Mouse (Mus musculus): Measurements from ENCODE around the gene Rbbp8nl. TPM values are rescaled to one million over a fixed set of nuclear protein-coding genes. Genes with fewer than 3 reads are reported as not detected.

Rbbp8nl gene
- polyA plus RNA-seq, 1 experiment from 2014 or later: not detected

DNA sequence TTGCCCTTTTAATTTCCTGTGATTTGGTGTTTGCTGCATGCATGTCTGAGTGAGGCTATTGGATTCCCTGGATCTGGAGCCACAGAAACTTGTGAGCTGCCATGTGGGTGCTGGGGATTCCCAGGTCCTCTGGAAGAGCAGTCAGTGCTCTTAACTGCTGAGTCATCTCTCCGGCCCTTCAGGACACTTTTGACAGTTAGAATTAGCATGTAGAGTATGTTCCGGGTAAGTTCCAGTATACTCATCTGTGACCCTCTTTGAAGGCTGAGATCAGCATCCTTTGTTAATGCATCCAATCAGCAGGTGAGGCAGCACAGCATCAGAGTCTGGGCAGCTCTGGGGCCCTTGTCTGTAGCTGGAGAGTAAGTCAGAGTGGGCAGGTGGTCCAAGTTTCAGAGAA, 10.6 kb upstream of the Rbbp8nl start:
- no peak overlapping the region for H3K4me2 ChIP-seq (ENCODE audit: low read length)
- 68% methylated on average over 2 of the region's 2 CpGs for WGBS
- no peaks in the 10 kb centered on the region for H3K36me3 ChIP-seq (ENCODE audit: control insufficient read depth, insufficient read depth, low read length)
- no peak for DNase-seq
- H3K27me3 ChIP-seq (ENCODE audit: control insufficient read depth, insufficient read depth, low read length): no peaks in the 10 kb centered on the region
- no peaks in the 10 kb centered on the region for H3K4me1 ChIP-seq (ENCODE audit: control insufficient read depth, insufficient read depth, low read length)
- no peak overlapping the region for H3K27ac ChIP-seq (replicated peaks; ENCODE audit: low read depth, low read length)
- H3K9ac ChIP-seq (replicated peaks; ENCODE audit: low read length): no peak overlapping the region
- ATAC-seq (ENCODE audit: low FRiP score, low TSS enrichment): no peak
- 0 out of 2 replicates have a peak, but pooled peaks cover 5% of the 10 kb centered on the region for H3K9me3 ChIP-seq (ENCODE audit: control insufficient read depth, low read length)
- no peak overlapping the region for H3K4me3 ChIP-seq (replicated peaks; ENCODE audit: low read depth, low read length)

DNA sequence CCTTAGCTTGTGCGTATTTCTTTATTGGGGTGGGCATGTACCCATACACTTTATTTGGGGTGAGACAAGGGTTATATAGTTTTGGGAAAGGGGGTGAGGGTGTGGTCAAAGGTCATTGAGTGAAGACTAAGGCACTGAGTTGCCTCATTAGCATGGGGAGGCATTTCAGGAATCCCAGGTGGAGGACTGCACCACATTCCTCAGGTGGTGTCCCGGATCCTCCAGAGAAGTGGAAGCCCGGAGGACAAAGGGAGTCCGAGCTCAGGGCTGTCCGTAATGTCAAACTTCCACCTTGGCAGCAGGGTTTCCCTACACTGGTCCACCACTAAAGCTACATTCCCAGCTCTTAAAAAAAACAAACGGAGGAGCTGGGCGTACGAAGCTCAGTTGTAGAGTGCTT, 3.2 kb upstream of the Rbbp8nl start:
- Histone ChIP-seq H3K9ac (replicated peaks; ENCODE audit: low read length) (no peak overlapping the region), H3K4me3 (replicated peaks; ENCODE audit: low read depth, low read length) (no peak overlapping the region), H3K27ac (replicated peaks; ENCODE audit: low read depth, low read length) (no peak overlapping the region), H3K36me3 (ENCODE audit: control insufficient read depth, insufficient read depth, low read length) (no peaks in the 10 kb centered on the region), H3K27me3 (ENCODE audit: control insufficient read depth, insufficient read depth, low read length) (no peaks in the 10 kb centered on the region), H3K4me2 (ENCODE audit: low read length) (no peak overlapping the region), H3K9me3 (ENCODE audit: control insufficient read depth, low read length) (no peaks in the 10 kb centered on the region), H3K4me1 (ENCODE audit: control insufficient read depth, insufficient read depth, low read length) (no peaks in the 10 kb centered on the region)
- WGBS: 81% methylated on average over 8 of the region's 8 CpGs
- ATAC-seq (ENCODE audit: low FRiP score, low TSS enrichment) (no peak), DNase-seq (no peak)

DNA sequence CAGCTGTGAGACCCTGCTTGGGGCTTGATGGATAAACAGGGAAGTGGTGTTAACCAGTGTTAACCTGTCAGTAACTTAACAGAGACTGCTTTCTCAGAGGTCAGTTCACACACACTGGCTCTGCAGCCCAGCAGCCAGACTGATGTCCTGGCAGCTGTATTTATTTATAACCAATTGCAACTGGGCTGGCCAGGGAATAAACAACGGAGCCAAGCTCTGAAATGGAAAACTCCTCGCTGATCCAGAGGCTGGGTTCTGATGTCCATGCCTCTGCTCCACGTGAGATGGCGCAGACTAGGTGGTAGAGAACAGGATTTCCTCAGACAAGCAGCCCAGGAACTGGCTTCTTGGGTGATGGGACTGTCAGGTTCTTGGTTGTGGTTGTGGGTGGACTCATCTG, 2.3 kb upstream of the Rbbp8nl start:
- no peaks in the 10 kb centered on the region for H3K4me1 ChIP-seq (ENCODE audit: control insufficient read depth, insufficient read depth, low read length)
- no peak overlapping the region for H3K27ac ChIP-seq (replicated peaks; ENCODE audit: low read depth, low read length)
- 85% methylated on average over 4 of the region's 4 CpGs for WGBS
- DNase-seq (no peak), ATAC-seq (ENCODE audit: low FRiP score, low TSS enrichment) (no peak)
- no peak overlapping the region for H3K9ac ChIP-seq (replicated peaks; ENCODE audit: low read length)
- no peaks in the 10 kb centered on the region for H3K27me3 ChIP-seq (ENCODE audit: control insufficient read depth, insufficient read depth, low read length)
- H3K4me3 ChIP-seq (replicated peaks; ENCODE audit: low read depth, low read length): no peak overlapping the region
- H3K9me3 ChIP-seq (ENCODE audit: control insufficient read depth, low read length): no peaks in the 10 kb centered on the region
- no peak overlapping the region for H3K4me2 ChIP-seq (ENCODE audit: low read length)
- no peaks in the 10 kb centered on the region for H3K36me3 ChIP-seq (ENCODE audit: control insufficient read depth, insufficient read depth, low read length)

DNA sequence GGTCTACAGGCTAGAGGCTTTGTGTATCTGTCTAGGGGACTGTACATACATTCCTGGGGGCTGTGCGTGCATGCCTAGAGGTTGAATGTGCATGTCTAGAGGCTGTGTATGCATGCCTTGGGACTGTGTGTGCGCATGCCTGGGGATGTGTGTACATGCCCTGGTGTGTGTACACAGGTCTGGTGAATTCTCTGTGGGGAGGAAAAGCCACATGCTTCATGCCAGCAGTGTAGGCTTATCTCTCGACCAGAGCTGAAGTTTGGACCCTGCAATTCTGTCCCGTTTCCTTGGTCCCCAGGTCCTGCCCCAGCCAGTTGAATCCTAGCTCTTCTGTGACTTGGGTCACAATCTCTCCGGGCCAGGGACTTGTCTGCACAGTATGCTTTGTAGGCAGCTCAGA, 1.9 kb upstream of the Rbbp8nl start:
- H3K4me1 ChIP-seq (ENCODE audit: control insufficient read depth, insufficient read depth, low read length): no peaks in the 10 kb centered on the region
- 86% methylated on average over 5 of the region's 5 CpGs for WGBS
- H3K4me3 ChIP-seq (replicated peaks; ENCODE audit: low read depth, low read length): no peak overlapping the region
- DNase-seq (no peak), ATAC-seq (ENCODE audit: low FRiP score, low TSS enrichment) (no peak)
- no peak overlapping the region for H3K4me2 ChIP-seq (ENCODE audit: low read length)
- no peak overlapping the region for H3K27ac ChIP-seq (replicated peaks; ENCODE audit: low read depth, low read length)
- H3K27me3 ChIP-seq (ENCODE audit: control insufficient read depth, insufficient read depth, low read length): no peaks in the 10 kb centered on the region
- H3K9ac ChIP-seq (replicated peaks; ENCODE audit: low read length): no peak overlapping the region
- H3K9me3 ChIP-seq (ENCODE audit: control insufficient read depth, low read length): no peaks in the 10 kb centered on the region
- H3K36me3 ChIP-seq (ENCODE audit: control insufficient read depth, insufficient read depth, low read length): no peaks in the 10 kb centered on the region

DNA sequence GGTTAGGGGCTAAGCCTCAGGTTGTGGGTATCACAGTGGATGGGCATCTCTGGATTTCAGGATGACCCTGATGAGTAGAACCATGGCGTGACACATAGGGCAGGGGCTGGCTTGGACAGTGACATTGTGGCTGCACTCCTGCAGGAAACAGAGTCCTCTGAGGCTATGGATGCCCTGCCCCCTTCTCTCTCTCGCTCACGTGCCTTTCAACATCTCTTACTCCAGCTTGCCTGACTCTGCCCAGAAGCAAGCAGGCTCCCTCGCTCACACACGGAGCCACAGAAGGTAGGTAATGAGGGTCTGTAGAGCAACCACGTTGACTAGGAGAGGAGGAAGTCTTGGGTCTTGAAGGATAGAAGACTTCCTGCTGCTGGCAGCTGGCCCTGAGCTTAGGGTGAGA, 824 bp upstream of the Rbbp8nl start:
- ATAC-seq (ENCODE audit: low FRiP score, low TSS enrichment): no peak
- Histone ChIP-seq H3K36me3 (ENCODE audit: control insufficient read depth, insufficient read depth, low read length) (no peaks in the 10 kb centered on the region), H3K4me1 (ENCODE audit: control insufficient read depth, insufficient read depth, low read length) (no peaks in the 10 kb centered on the region), H3K9ac (replicated peaks; ENCODE audit: low read length) (no peak overlapping the region), H3K4me3 (replicated peaks; ENCODE audit: low read depth, low read length) (no peak overlapping the region), H3K27me3 (ENCODE audit: control insufficient read depth, insufficient read depth, low read length) (no peaks in the 10 kb centered on the region), H3K27ac (replicated peaks; ENCODE audit: low read depth, low read length) (no peak overlapping the region), H3K4me2 (ENCODE audit: low read length) (no peak overlapping the region), H3K9me3 (ENCODE audit: control insufficient read depth, low read length) (no peaks in the 10 kb centered on the region)
- DNase-seq: no peak
- 72% methylated on average over 6 of the region's 6 CpGs for WGBS

DNA sequence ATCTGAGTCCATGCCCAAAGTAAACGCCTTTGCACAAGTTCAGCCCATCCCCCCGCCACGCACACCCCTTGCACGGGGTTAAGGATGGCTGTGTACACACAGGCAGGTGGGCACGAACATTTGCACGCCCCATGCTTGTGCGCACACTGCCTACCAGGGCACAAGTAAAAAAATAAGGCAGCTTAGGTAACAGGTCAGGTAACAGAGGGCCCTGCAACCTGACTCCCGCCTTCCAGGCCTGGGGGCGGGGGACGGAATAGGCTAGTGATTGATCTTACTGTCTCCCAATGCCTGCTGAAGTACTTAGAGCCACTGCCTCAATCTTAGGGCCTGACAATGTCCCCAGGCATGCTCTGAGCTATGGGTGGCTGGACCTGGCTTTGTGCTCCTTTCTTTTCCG, 713 bp downstream of the Rbbp8nl start:
- no peak for DNase-seq
- H3K4me3 ChIP-seq (replicated peaks; ENCODE audit: low read depth, low read length): no peak overlapping the region
- ATAC-seq (ENCODE audit: low FRiP score, low TSS enrichment): no peak
- H3K36me3 ChIP-seq (ENCODE audit: control insufficient read depth, insufficient read depth, low read length): no peaks in the 10 kb centered on the region
- H3K4me1 ChIP-seq (ENCODE audit: control insufficient read depth, insufficient read depth, low read length): no peaks in the 10 kb centered on the region
- no peaks in the 10 kb centered on the region for H3K9me3 ChIP-seq (ENCODE audit: control insufficient read depth, low read length)
- WGBS: 61% methylated on average over 11 of the region's 11 CpGs
- H3K27me3 ChIP-seq (ENCODE audit: control insufficient read depth, insufficient read depth, low read length): no peaks in the 10 kb centered on the region
- no peak overlapping the region for H3K27ac ChIP-seq (replicated peaks; ENCODE audit: low read depth, low read length)
- no peak overlapping the region for H3K9ac ChIP-seq (replicated peaks; ENCODE audit: low read length)
- H3K4me2 ChIP-seq (ENCODE audit: low read length): no peak overlapping the region

DNA sequence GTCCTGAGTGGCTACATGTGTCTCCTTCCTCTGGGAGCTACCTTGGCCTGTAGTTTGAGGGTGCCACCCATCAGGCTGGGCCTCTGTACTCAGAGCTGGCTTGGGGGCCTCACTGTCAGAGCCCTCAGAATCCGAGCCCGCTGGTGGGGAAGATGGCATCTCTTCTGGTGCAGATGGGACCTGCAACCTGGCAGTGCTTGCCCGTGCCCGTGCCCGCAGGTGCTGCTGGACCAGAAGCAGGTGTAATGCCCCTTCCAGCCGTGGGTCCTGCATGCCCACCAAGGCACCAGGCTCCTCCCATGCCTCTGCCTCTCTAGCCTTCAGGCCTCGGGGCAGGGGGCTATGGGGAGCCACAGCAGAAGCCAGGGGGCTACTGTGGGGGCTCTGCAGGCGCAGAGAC, 10.4 kb downstream of the Rbbp8nl start:
- H3K27me3 ChIP-seq (ENCODE audit: control insufficient read depth, insufficient read depth, low read length): no peaks in the 10 kb centered on the region
- no peak overlapping the region for H3K4me2 ChIP-seq (ENCODE audit: low read length)
- no peak overlapping the region for H3K27ac ChIP-seq (replicated peaks; ENCODE audit: low read depth, low read length)
- H3K9me3 ChIP-seq (ENCODE audit: control insufficient read depth, low read length): no peaks in the 10 kb centered on the region
- H3K9ac ChIP-seq (replicated peaks; ENCODE audit: low read length): no peak overlapping the region
- no peak overlapping the region for H3K4me3 ChIP-seq (replicated peaks; ENCODE audit: low read depth, low read length)
- no peak for ATAC-seq (ENCODE audit: low FRiP score, low TSS enrichment)
- no peaks in the 10 kb centered on the region for H3K36me3 ChIP-seq (ENCODE audit: control insufficient read depth, insufficient read depth, low read length)
- no peak for DNase-seq
- H3K4me1 ChIP-seq (ENCODE audit: control insufficient read depth, insufficient read depth, low read length): no peaks in the 10 kb centered on the region
- whole genome bisulfite sequencing: 79% methylated on average over 8 of the region's 8 CpGs

DNA sequence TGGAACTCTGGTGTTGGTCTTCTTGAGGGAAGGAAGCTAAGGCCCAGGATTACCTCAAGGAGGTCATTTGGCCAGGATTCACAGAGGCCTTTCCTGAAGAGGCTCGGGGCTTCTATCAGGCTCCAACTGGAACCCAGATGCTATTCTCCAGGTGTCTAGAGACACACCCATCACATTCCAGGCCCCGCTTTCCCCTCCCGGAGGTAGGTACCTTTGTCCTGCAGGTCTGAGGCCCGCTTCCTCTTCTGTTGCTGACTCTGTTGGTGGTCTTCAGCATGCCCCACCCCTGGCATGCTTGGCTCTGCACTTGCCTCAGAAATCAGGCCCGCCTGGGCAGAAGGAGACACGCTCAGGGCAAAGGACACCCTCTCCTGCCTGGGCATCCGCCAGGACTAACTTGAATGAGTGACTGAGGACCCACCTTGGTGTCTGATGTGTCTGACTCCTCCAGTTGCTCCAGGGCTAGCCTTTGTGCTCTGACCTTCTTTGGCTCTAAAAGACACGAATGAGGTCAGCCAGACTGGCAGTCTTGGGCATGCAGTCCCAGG, 11.8 kb downstream of the Rbbp8nl start:
- no peak overlapping the region for H3K9ac ChIP-seq (replicated peaks; ENCODE audit: low read length)
- H3K4me1 ChIP-seq (ENCODE audit: control insufficient read depth, insufficient read depth, low read length): no peaks in the 10 kb centered on the region; the same call in 1 of the 2 replicates
- ATAC-seq (ENCODE audit: low FRiP score, low TSS enrichment) (no peak), DNase-seq (no peak)
- 76% methylated on average over 8 of the region's 8 CpGs for WGBS
- H3K27ac ChIP-seq (replicated peaks; ENCODE audit: low read depth, low read length): no peak overlapping the region
- no peaks in the 10 kb centered on the region for H3K27me3 ChIP-seq (ENCODE audit: control insufficient read depth, insufficient read depth, low read length)
- no peak overlapping the region for H3K4me2 ChIP-seq (ENCODE audit: low read length)
- no peak overlapping the region for H3K4me3 ChIP-seq (replicated peaks; ENCODE audit: low read depth, low read length)
- no peaks in the 10 kb centered on the region for H3K9me3 ChIP-seq (ENCODE audit: control insufficient read depth, low read length)
- H3K36me3 ChIP-seq (ENCODE audit: control insufficient read depth, insufficient read depth, low read length): no peaks in the 10 kb centered on the region

DNA sequence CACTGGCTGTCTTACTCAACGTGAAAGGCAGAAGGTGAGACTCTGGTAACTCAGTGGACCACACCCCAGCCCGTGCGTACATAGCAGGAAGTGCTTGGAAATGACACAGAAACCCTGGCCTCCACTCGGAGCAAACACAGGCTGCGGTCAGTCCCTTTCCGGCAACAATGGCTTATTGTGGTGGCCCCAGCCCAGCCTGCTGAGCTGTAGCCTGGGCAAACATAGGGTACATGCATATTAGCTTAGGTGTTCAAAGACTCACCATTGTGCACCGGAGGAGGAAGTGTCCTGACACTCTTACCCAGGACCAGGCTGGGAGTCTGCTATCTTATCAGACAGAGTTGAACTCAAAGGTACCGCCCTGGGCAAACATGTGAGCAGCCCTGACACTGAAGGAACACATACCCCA, 12.8 kb downstream of the Rbbp8nl start:
- Histone ChIP-seq H3K4me2 (ENCODE audit: low read length) (no peak overlapping the region), H3K9me3 (ENCODE audit: control insufficient read depth, low read length) (no peaks in the 10 kb centered on the region), H3K9ac (replicated peaks; ENCODE audit: low read length) (no peak overlapping the region), H3K27ac (replicated peaks; ENCODE audit: low read depth, low read length) (no peak overlapping the region), H3K4me3 (replicated peaks; ENCODE audit: low read depth, low read length) (no peak overlapping the region), H3K27me3 (ENCODE audit: control insufficient read depth, insufficient read depth, low read length) (no peaks in the 10 kb centered on the region), H3K4me1 (ENCODE audit: control insufficient read depth, insufficient read depth, low read length) (peaks cover 10% of the 10 kb centered on the region), H3K36me3 (ENCODE audit: control insufficient read depth, insufficient read depth, low read length) (no peaks in the 10 kb centered on the region)
- WGBS: 75% methylated on average over 8 of the region's 8 CpGs
- ATAC-seq (ENCODE audit: low FRiP score, low TSS enrichment): no peak
- no peak for DNase-seq
